Mouse (Mus musculus): ENCODE data around the gene Calm1. TPM values are rescaled to one million over a fixed set of nuclear protein-coding genes. Genes with fewer than 3 reads are reported as not detected.

Gene Calm1
- polyA plus RNA-seq, 2 experiments, result 306 to 1,299 TPM

GRCm38 (mm10) chr12:100223531-100223930 is 24.3 kb downstream of the Calm1 start:
- Histone ChIP-seq H3K9me3 (ENCODE audit: control insufficient read depth, low read length) (no peaks in the 10 kb centered on the region), H3K4me1 (ENCODE audit: control insufficient read depth, insufficient read depth, low read length) (peaks cover 2% of the 10 kb centered on the region; the same call in 1 of the 2 replicates), H3K4me2 (replicated peaks; ENCODE audit: low read depth, low read length, severe bottlenecking) (no peak overlapping the region; the same call in 1 of the 2 replicates), H3K36me3 (ENCODE audit: control insufficient read depth, insufficient read depth, low read length) (no peaks in the 10 kb centered on the region), H3K27me3 (ENCODE audit: control insufficient read depth, insufficient read depth, low read length) (no peaks in the 10 kb centered on the region), H3K27ac (replicated peaks; ENCODE audit: low read depth, low read length) (no peak overlapping the region), H3K4me3 (replicated peaks; ENCODE audit: low read length) (no peak overlapping the region), H3K9ac (ENCODE audit: low read depth, low read length, severe bottlenecking) (no peak overlapping the region)
- WGBS, result 59% methylated on average over 8 of the region's 8 CpGs
- DNase-seq (ENCODE audit: low spot score), result no peak
- TF ChIP-seq POLR2A (IDR thresholded peaks at IDR 0.05; ENCODE audit: borderline replicate concordance, extremely low read depth, insufficient read depth, insufficient read length), result no peak
- no peak for ATAC-seq (ENCODE audit: low FRiP score, low read depth)

DNA sequence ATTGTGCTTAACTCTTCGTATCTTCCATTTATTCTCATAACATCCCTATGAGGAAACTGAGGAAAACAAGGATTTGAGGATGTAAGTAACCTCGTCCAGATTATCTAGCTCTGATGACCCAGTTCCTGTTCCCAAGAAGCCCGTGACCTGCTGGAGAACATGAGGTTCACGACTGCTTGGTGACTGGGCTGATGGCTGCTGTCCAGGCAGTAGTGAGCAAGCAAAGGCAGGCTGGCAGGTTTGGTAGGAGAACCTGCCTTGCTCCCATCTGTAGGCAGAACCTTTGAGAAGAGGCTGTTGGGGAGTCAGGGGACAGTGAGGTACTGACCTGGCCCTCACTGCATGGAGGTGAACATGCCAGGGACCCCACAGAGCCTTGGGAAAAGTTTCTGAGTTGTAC is 26.0 kb downstream of the Calm1 start:
- H3K9me3 ChIP-seq (ENCODE audit: control insufficient read depth, low read length), result no peaks in the 10 kb centered on the region
- 87% methylated on average over 4 of the region's 4 CpGs for WGBS
- H3K4me2 ChIP-seq (replicated peaks; ENCODE audit: low read depth, low read length, severe bottlenecking), result no peak overlapping the region
- H3K4me1 ChIP-seq (ENCODE audit: control insufficient read depth, insufficient read depth, low read length), result peaks cover 2% of the 10 kb centered on the region; the same call in 1 of the 2 replicates
- DNase-seq (ENCODE audit: low spot score) (no peak), ATAC-seq (ENCODE audit: low FRiP score, low read depth) (no peak)
- H3K9ac ChIP-seq (ENCODE audit: low read depth, low read length, severe bottlenecking), result no peak overlapping the region
- no peak for TF ChIP-seq POLR2A (IDR thresholded peaks at IDR 0.05; ENCODE audit: borderline replicate concordance, extremely low read depth, insufficient read depth, insufficient read length)
- H3K36me3 ChIP-seq (ENCODE audit: control insufficient read depth, insufficient read depth, low read length), result no peaks in the 10 kb centered on the region
- no peak overlapping the region for H3K27ac ChIP-seq (replicated peaks; ENCODE audit: low read depth, low read length)
- no peaks in the 10 kb centered on the region for H3K27me3 ChIP-seq (ENCODE audit: control insufficient read depth, insufficient read depth, low read length)
- no peak overlapping the region for H3K4me3 ChIP-seq (replicated peaks; ENCODE audit: low read length)

DNA sequence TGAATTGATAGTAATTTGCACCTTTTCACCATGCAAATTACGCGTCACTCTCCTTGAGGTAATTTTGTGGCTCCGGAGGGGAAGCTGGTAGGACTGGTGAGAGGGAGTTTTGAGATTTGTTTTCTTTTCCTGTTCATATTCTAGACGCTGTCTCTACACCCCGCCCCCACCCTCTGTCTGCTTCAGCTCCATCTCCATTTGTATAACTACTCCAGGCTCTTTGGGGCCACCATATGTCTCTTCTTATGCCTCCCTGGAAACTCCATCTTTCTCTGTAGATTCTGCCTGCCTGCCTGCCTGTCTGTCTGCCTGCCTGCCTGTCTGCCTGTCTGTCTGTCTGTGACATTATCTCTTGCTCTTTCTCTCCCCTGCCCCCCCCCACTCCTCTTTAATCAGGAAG is 26.8 kb downstream of the Calm1 start:
- ATAC-seq (ENCODE audit: low FRiP score, low read depth) (no peak), DNase-seq (ENCODE audit: low spot score) (no peak)
- TF ChIP-seq POLR2A (IDR thresholded peaks at IDR 0.05; ENCODE audit: borderline replicate concordance, extremely low read depth, insufficient read depth, insufficient read length), result no peak
- H3K9ac ChIP-seq (ENCODE audit: low read depth, low read length, severe bottlenecking), result no peak overlapping the region
- no peak overlapping the region for H3K4me3 ChIP-seq (replicated peaks; ENCODE audit: low read length)
- H3K27ac ChIP-seq (replicated peaks; ENCODE audit: low read depth, low read length), result no peak overlapping the region
- no peak overlapping the region for H3K4me2 ChIP-seq (replicated peaks; ENCODE audit: low read depth, low read length, severe bottlenecking)
- no peaks in the 10 kb centered on the region for H3K36me3 ChIP-seq (ENCODE audit: control insufficient read depth, insufficient read depth, low read length)
- WGBS, result 77% methylated on average over 5 of the region's 5 CpGs
- no peaks in the 10 kb centered on the region for H3K27me3 ChIP-seq (ENCODE audit: control insufficient read depth, insufficient read depth, low read length)
- H3K9me3 ChIP-seq (ENCODE audit: control insufficient read depth, low read length), result no peaks in the 10 kb centered on the region
- H3K4me1 ChIP-seq (ENCODE audit: control insufficient read depth, insufficient read depth, low read length), result peaks cover 2% of the 10 kb centered on the region; the same call in 1 of the 2 replicates

DNA sequence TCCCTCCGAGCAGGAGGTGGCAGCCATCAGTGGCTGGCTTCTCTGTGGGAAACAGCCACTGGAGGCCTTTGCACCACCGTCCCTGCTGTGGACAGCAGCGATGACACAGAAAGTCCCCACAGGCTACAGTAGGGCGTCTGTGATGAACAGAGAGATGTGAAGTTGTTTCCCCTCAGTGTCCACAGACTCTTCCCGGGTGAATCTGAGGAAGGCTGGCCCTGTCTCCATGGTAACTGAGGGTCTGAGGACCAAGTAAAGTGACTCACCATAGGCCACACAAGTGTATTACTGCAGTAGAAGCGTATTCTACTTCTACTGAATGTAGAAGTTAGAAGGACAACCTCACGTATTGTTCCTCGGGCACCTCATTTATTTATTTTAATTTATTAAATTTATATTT is 27.4 kb downstream of the Calm1 start:
- Histone ChIP-seq H3K4me2 (replicated peaks; ENCODE audit: low read depth, low read length, severe bottlenecking) (no peak overlapping the region), H3K9me3 (ENCODE audit: control insufficient read depth, low read length) (no peaks in the 10 kb centered on the region), H3K36me3 (ENCODE audit: control insufficient read depth, insufficient read depth, low read length) (no peaks in the 10 kb centered on the region), H3K9ac (ENCODE audit: low read depth, low read length, severe bottlenecking) (no peak overlapping the region), H3K4me1 (ENCODE audit: control insufficient read depth, insufficient read depth, low read length) (peaks cover 2% of the 10 kb centered on the region; the same call in 1 of the 2 replicates), H3K4me3 (replicated peaks; ENCODE audit: low read length) (no peak overlapping the region), H3K27ac (replicated peaks; ENCODE audit: low read depth, low read length) (no peak overlapping the region), H3K27me3 (ENCODE audit: control insufficient read depth, insufficient read depth, low read length) (no peaks in the 10 kb centered on the region)
- no peak for TF ChIP-seq POLR2A (IDR thresholded peaks at IDR 0.05; ENCODE audit: borderline replicate concordance, extremely low read depth, insufficient read depth, insufficient read length)
- ATAC-seq (ENCODE audit: low FRiP score, low read depth), result no peak
- 74% methylated on average over 8 of the region's 8 CpGs for WGBS
- DNase-seq (ENCODE audit: low spot score), result no peak

DNA sequence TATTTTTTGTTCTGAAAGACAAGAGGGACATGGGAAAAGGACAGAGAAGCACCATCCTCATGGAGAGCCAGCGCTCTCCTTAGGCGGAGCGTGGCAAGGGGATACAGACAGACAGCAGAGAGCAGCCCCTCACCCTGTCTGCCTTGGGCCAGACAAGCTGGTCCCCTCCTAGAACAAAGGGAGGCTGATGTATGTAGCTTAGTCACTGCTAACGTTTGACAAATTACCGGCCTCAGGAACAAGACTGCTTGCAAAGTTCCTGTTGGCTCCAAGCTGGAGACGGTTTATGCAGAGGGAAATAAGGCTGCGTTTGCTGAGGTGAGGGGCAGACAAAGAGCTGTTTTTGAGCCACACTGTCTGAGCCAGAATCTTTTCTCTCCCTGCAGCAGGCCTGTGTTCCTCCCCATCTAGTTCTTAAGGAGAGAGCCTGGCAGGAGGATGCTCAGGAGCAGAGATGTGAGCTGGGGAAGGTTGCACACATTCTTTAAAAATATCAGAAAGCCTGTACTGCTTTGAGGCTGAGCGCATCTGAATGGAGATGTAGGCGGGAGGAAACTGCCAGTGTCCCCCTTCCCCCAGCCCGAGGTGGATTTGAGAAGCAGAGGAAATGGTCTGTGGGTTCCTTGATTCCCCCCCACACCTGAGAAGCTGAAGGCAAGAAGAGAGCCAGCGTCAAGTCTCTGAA is 28.9 kb downstream of the Calm1 start:
- TF ChIP-seq POLR2A (IDR thresholded peaks at IDR 0.05; ENCODE audit: borderline replicate concordance, extremely low read depth, insufficient read depth, insufficient read length), result no peak
- ATAC-seq (ENCODE audit: low FRiP score, low read depth), result no peak
- Histone ChIP-seq H3K9me3 (ENCODE audit: control insufficient read depth, low read length) (no peaks in the 10 kb centered on the region), H3K27me3 (ENCODE audit: control insufficient read depth, insufficient read depth, low read length) (no peaks in the 10 kb centered on the region), H3K4me2 (replicated peaks; ENCODE audit: low read depth, low read length, severe bottlenecking) (no peak overlapping the region), H3K36me3 (ENCODE audit: control insufficient read depth, insufficient read depth, low read length) (no peaks in the 10 kb centered on the region), H3K4me1 (ENCODE audit: control insufficient read depth, insufficient read depth, low read length) (peaks cover 2% of the 10 kb centered on the region; the same call in 1 of the 2 replicates), H3K9ac (ENCODE audit: low read depth, low read length, severe bottlenecking) (no peak overlapping the region), H3K27ac (replicated peaks; ENCODE audit: low read depth, low read length) (no peak overlapping the region), H3K4me3 (replicated peaks; ENCODE audit: low read length) (no peak overlapping the region)
- WGBS, result 42% methylated on average over 11 of the region's 11 CpGs
- DNase-seq (ENCODE audit: low spot score), result no peak
